Mouse (Mus musculus) heart, adult 18-20 months (tissue): ENCODE results near the gene Tenm2. TPM values are rescaled to one million over a fixed set of nuclear protein-coding genes. Genes with fewer than 3 reads are reported as not detected.
A peak's percentile ranks its signal among the peaks of the same experiment; 100 is the strongest.

Source experiments
- DNase-seq, 2 experiments: peaks; one replicate each; pipeline ENCODE4 v3.0.0; 2021 to 2022; ENCODE audit warnings: mixed read lengths in 1 of 2
- total RNA-seq, 2 experiments: library from RNA; stranded (reverse); gene quantifications; 2 replicates each; pipeline ENCODE4 v1.2.3; 2021

Gene Tenm2
- total RNA-seq, 2 experiments from 2014 or later: 0.17 to 0.21 TPM

DNA sequence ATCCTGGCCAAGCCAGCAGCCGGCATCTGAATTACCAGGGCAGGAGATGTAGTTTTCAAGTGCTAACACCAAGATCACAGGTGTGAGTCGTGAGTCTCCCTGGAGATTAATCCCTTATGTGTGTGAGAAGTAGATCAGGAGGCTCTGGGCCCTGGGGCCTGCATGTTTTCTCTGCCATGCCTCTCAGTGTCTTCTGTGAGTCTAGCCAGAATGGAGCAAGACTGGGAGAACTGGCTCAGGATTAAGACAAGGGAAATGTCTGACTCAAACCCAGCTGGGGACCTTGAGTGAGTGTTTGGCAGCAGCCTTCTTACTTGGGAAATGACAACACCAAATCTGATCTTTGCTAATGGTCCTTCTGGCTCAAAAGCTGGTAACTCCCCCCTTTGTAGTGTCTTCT lies 1183.2 kb downstream of the Tenm2 start:
- no peak for DNase-seq

DNA sequence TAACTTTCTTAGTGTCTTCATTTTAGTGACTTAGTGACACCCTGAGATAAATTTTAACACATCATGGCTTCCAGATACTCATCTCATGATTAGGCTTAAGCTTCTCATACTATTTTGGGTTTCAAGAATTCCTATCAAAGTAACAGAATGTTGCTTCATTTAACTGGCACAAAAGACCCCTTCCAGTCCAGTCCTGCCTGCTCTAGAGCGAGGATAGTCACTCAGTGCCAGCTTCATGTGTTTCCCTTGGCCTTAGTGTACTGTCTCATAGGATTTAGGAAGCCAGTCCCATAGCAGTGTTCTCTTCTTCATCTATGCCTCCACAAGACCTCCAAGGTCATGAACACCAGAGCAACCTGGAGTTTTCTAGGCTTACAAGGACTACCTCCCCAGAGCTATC lies 1183.7 kb downstream of the Tenm2 start:
- no peak for DNase-seq

- DNase-seq: no peak
These were observed 1186.2 kb downstream of the Tenm2 start for GRCm38 (mm10) chr11:36049547-36049946.

DNA sequence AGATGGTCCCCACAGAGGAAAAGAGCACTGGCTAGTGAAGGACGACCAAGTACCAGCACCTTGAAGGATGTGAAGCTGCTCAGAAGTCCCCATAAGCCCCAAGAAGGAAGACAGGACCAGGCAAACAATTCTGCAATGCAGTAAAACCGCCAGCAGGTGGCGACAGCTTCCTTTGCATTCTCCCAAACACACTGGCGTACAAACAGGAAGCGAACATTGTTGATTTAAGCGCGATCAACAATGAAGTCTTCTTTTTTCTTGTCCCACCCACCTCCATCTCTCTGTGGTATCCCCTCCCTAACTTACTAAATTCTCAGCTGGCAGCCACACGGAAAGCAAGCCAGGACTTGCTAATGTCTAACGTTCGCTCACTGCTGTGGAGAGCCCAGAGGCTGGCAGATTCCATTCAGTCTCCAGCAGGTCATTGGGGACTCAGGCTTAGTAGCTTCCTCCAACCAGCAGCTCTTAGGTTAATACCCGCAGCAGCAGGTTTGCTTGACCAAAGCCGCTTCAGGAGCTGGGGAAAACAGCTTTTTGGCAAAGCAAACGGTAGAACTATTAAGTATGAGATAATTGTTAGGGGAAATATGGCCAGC lies 1190.0 kb downstream of the Tenm2 start:
- DNase-seq: peak; percentile 54 to 82

GRCm38 (mm10) chr11:36041411-36041810 lies 1194.4 kb downstream of the Tenm2 start:
- DNase-seq: no peak

DNA sequence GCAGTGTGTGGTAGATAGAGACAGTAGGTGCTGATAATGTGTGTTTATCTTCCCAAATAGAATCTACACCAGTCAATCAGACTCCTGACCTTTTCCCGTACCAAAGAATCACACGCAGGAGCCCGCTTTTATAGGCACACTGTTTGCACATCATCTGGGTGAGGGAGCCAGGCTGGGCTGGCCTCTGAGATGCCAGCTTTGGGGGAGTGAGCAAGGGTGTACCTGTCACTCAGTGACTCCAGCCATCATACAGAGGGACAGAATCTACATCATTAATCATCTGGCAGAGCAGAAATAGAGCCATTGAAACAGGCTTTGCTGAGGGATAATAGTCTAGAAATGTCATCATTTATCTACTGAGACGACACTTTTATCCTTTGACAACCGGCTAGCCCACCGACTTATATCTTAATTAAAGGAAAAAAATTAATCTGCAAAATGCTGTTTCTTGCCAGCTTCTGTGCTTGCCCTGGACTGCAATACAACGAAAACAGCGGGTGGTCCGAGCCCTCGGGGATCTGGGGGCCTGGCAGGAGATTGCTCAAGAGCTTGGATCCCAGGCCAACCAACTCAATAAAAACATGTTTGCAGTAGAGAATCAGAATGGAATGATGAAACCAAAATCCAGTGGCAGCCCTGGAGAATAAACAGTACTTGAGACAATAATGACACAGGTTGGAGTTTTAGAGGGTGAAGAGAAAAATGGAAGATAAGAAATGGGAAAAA lies 1195.1 kb downstream of the Tenm2 start:
- peak; percentile 64 to 66 for DNase-seq

- no peak for DNase-seq
These were observed 1195.9 kb downstream of the Tenm2 start for GRCm38 (mm10) chr11:36039825-36040224.

DNA sequence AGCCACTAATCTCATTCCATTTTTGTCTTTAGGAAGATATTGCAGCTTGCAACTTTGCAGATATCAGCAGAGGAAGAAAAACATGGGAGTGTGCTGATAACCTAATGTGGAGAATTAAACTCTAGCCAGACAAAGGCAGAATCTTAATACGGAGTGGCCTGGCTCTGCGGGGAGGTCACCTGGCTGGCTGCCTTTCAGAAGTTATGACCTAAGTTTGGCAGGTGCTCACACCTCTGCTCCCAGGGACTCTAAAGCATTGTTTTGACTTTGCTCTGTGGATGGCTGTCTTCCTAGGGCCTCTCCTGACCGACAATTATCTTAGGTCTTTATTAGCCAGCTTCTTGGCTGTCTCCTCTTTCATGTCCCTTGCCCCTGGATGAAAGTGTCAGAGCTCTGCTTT lies 1197.4 kb downstream of the Tenm2 start:
- peak in 1 of 2 experiments; percentile 13 for DNase-seq

GRCm38 (mm10) chr11:36037311-36037710 lies 1198.5 kb downstream of the Tenm2 start:
- no peak for DNase-seq

DNA sequence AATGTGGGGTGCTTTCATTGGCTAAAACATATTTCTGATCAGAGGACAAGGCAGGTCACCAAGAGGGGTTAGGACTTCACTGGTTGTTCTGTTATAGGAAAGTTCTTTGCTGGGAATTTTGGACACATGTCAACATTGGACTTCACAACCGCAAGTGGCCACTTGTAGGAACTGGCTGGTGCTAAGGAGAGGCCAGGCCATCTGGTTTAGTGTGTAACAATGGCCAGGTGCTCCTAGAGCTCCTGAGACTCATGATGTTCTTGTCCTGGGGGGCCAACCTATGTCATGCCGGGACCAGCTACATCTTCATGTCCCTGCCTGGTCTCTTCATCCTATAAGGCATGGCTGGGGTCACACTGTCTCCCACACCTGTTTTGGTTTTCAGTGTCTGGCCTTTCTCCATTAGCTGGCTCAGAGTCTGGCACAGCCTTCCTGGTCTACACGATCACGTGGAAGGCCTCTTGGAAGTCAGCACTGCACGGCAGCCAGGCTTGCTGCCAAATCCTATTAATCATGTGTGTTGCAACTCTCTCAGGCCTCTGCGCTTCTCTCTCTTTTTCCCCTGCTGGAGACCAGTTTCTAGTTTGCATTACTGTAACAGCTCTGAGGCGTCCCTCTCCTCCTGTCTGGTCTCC lies 1199.6 kb downstream of the Tenm2 start:
- DNase-seq: peak; percentile 88 to 92

DNA sequence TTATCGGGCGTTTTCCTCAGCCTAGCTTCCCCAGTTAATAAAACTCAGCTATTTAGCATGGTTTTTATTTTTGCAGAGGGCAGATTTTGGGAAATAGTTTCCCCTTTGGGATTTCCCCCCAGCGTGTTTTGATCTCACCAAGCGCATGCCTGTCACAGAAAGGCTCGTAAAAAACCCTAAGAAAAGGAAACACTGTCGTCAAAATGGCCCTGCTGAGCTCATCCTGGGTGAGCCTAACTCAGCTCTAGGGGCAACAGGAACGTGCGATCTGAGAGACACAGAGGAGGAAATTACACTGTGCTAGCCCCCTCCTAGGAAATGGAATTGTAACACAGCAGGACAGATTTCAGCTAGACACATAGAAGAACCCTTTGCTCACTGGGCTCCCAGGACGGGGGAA lies 1204.0 kb downstream of the Tenm2 start:
- DNase-seq: no peak

GRCm38 (mm10) chr11:36020009-36020408 lies 1215.8 kb downstream of the Tenm2 start:
- no peak for DNase-seq

GRCm38 (mm10) chr11:36013179-36013578 lies 1222.6 kb downstream of the Tenm2 start:
- DNase-seq: no peak

- no peak for DNase-seq
These were observed 1226.2 kb downstream of the Tenm2 start for GRCm38 (mm10) chr11:36009281-36010208.

DNA sequence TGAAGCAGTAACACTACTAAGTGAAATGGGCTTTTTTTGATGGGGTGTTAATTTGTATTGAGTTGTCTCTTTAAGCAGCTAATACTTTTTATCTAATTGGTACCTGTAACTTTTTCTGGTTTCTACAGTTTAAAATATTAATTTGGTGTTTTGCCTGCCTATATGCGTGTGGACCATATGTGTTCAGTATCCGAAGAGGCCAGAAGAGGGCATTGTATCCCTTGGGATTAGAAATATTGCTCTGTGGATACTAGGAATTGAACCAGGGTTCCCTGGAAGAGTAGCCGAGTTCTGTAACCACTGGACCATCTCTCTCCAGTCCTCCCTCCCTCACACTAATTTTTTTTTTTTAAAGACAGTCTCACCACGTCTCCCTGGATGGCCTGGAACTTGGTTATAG lies 1232.9 kb downstream of the Tenm2 start:
- no peak for DNase-seq

- peak; percentile 80 to 93 for DNase-seq
These were observed 1234.3 kb downstream of the Tenm2 start for GRCm38 (mm10) chr11:36001282-36001970.

DNA sequence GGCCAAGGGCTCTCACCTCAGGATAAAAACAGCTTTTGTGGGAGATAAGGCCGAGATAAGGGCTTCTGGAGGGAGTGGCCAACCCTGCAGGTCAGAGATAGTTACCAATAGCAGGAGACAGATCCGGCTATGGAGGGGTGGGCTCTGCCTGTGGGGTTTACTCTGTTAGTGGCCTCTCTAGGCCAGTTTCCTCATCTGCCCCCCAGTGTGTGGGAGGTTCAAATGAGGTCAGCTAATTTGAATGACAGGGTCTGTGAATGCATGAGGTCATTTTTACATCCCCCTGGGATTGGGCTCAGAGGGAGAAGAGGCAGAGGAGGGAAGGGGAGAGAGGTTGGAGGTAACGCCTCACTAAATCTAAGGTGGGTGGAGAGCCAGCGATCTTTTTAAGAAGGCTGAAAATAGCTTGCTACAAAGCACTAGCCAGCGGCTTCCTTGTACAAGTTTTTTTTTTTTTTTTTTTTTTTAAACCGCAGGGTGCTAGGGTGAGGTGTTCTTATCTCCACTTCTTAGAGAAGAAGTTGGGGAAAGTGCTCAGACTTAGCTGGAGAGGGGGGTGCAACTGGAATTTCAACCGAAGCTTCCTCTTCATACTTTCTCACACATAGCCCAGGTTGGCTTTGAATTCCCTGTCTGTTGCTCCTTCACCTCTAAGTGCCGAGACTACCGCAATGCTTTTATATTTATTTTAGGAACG lies 1235.0 kb downstream of the Tenm2 start:
- DNase-seq: no peak

GRCm38 (mm10) chr11:36000038-36000437 lies 1235.7 kb downstream of the Tenm2 start:
- no peak for DNase-seq

- DNase-seq: no peak
These were observed 1237.7 kb downstream of the Tenm2 start for GRCm38 (mm10) chr11:35998048-35998447.

DNA sequence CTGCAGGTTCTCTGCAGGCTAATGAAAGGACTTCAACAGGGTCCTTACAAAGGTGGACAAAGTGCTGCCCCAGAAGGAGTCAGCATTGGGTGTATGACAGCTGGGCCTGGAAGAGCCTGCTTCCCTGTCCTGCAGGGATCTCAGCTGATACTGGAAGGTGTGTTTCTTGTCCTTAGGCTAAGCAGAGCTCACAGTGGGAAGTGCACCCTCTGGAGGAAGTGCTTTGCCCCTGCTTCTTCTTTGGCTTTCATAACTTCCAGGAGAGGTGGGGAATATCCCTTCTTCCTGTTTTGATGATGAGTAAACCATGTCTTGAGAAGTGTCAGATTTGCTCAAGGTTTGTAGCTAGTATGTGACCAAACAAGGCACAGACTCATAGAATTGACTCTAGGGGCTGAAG lies 1240.5 kb downstream of the Tenm2 start:
- DNase-seq: no peak

DNA sequence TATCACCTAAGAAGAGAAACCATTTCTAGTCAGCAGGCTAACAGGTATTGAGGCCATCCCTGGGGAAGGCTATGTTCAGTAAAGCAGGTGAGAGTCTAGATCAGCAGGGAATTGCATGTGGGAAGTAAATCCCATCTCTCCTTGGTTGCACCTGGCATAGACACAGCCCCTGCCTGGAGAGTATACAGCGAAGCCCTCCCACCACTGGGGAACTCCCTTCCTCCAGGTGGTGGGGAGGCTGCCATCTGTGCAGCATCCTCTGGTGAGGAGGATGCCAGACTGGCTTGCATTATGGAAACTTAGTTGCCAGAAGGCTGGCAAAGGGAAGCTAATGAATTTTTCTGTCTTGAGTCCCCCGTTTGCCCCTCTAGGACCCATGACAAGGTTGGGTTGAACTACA lies 1243.9 kb downstream of the Tenm2 start:
- DNase-seq: no peak
